Mouse (Mus musculus) megakaryocyte, adult 5-6 weeks (primary cell): Measurements from ENCODE around the gene Npas3. TPM values are rescaled to one million over a fixed set of nuclear protein-coding genes. Genes with fewer than 3 reads are reported as not detected.

Source experiments
- ATAC-seq: 2 replicates; pipeline ENCODE4 v1.8.0; 2016; ENCODE audit warnings: mild to moderate bottlenecking, inconsistent platforms; ENCODE audit not compliant: poor library complexity, severe bottlenecking
- total RNA-seq, 2 experiments: library from RNA; stranded (forward) in 1 of 2; stranded (reverse) in 1 of 2; fragments of 153-499, 151-499 nt in 1 of 2; fragments of 221-1000, 200-1000 nt in 1 of 2; gene quantifications; 2 replicates each; pipeline versions ENCODE4 v1.2.3 to v1.2.4; 2015 to 2017

Npas3 gene
- total RNA-seq, 2 experiments from 2014 or later: not detected

DNA sequence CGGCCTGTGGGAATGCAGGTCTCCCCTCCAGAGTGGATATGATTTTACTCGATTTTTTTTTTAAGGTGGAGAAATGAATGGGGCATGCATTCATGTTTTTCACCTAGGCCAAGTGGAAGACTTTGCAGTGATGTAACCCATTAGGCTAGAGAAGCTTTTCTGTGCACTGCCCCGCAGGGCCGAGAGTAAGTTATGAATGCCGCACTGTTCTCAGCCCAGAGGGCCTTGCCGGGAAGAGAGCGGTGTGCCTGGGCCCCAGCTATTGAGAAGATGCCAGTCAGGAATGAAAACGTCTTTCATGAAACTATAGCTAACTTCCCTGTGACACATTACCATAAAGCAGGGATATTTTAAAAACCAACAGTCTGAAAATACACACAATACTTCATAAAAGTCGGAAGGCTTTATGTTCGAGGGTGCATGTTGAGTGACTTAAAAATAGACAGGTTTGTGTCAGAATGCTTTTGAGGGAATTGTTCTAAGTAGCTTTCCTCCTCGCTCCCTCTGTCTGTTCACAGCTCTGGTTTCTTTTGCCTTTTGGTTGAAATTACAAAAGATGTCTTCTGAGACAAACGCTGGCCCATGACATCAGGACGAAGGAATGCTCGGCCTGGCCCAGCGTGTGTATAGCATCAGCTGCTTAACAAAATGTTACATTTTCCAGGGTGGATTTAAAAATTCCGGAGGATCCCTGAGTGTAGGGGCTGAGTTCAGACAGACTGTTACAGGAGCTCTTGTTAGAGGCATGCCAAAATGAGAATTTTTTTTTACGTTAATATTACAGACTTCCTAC, 44.2 kb downstream of the Npas3 start:
- ATAC-seq: no peak

- no peak for ATAC-seq
Observed at GRCm38 (mm10) chr12:53294011-53294410, 45.5 kb downstream of the Npas3 start.

DNA sequence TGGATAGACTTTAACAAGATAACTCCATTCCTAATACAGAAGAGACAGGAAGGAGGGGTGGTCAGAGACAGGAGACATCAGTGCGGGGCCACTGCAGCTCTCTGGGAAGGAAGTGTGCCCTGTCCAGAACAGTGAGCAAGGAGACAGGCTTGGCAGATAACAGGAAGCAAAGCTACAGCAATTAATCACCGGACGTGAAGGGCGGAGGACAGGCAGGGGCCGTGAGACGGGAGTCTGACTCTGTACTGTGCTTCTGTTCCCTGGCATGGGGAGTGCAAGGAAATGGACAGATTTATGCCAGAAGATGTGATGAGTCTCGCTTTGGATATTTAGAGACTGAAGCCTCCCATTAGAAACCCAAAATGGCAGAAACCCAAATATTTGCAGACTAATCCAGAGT, 47.3 kb downstream of the Npas3 start:
- ATAC-seq: no peak

- no peak for ATAC-seq
Observed at GRCm38 (mm10) chr12:53297946-53298840, 49.7 kb downstream of the Npas3 start.

- no peak for ATAC-seq
Observed at GRCm38 (mm10) chr12:53300964-53301363, 52.5 kb downstream of the Npas3 start.

DNA sequence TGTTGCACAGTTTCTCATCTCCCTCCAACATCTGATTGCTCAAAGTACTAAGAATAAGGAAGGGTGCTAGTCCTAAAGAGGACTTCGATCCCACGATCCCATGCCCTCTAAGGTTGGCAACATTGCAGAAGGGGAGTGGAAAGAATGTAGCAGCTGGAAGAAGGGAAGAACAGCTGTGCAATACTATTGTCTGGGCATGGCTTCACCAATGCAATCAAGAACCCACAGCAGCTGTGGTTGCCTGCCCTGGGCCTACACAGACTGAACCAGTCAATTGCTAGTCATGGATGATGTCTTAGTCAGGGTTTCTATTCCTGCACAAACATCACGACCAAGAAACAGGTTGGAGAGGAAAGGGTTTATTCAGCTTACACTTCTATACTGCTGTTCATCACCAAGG, 53.7 kb downstream of the Npas3 start:
- no peak for ATAC-seq

DNA sequence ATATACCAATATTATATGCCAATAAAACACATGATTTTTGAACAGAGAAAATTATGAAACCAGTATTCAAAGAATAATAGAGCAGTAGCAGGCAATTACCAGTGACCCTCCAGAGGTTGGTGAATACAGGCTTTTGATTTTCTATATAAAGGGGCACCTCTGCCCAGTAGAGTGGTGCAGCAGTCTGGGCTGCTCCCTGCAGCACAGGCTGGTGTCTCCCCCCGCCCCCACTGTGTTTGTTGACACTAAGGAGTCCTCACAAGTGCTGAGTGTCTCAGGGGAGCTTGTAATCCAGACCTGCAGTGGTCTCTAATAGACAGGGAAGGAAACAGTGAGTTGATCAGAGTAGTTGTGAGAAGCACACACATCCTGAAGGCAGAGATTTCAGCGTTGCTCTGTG, 68.2 kb downstream of the Npas3 start:
- no peak for ATAC-seq

DNA sequence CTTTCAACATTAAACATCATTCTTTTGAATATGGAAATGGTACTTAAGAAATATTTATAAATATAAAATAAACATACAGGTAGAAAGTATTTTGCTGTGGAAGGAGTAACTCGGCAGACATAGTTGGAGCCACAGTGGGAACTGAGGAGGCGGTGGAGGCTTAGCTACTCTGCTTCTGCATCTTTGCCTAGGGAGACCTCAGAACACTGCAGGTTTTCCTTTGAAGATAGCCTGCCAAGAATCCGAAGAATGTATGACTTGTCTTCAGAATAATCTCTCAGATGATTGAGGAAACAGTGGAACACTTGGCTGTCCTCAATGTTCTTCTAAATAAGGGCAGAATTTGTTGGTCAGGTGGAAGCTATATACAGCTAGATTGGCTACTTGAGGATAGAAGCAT, 69.3 kb downstream of the Npas3 start:
- ATAC-seq: no peak

- no peak for ATAC-seq
Observed at GRCm38 (mm10) chr12:53320526-53320925, 72.0 kb downstream of the Npas3 start.

- no peak for ATAC-seq
Observed at GRCm38 (mm10) chr12:53321018-53321417, 72.5 kb downstream of the Npas3 start.

DNA sequence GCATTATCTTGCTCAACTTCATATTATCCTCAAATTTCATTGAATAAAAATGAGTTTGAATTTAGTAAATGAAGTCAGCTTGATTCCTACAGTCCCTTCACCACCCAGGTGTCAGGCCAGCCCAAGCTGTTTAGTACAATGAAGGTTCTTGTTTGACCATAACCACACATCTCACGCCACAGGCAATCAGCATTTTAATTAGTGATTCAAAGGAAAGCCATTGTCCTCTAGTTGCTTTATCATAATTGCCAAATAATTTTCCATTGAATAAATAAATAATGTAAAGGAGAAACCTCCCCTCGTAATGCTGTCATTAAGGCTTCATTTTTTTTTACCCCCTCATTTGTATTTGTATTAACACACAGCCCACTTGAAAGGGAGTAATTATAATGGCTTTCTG, 73.5 kb downstream of the Npas3 start:
- ATAC-seq: no peak

GRCm38 (mm10) chr12:53327653-53328188, 79.2 kb downstream of the Npas3 start:
- no peak for ATAC-seq

DNA sequence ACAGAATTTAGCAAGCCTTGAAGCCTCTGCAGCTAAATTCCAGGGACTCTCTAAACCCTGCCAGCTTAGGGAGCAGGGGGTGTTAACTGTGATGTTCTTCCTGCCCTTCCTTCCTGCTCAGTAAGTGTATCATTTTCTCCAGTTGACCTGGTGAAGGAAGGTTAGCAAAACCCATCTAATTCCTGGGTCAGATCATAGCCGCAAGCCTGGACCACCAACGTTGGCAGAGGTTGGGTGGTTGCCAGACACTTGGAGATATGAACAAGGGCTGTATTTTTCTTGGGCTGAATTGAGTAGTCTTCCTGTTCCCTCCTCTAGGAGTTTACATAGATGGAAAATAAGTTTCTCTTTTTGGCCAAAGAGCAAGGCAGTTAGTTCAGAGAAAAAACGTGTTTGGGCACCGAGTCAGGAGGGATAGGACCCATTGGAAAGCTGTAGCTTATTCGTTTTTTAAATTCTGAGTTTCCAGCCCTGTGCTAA, 79.8 kb downstream of the Npas3 start:
- ATAC-seq: no peak

GRCm38 (mm10) chr12:53330141-53330540, 81.7 kb downstream of the Npas3 start:
- no peak for ATAC-seq

DNA sequence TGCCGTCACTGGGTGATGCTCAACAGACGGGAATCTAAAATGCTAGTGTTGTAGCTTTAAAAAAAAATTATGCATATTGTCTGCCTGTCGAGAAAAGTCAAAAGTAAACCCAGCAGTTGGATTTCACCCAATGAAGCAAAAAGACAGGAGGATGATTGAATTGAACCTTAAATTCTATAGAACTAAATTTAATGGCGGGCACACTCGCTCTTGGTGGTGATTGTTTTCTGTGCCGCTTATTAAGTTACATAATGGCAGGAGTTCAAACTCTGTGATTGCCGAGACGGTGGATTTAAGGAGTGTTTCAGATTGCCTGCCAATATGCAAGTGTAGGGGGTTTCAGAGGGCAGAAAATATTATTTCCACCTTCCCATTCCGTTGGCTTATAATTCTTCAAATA, 82.9 kb downstream of the Npas3 start:
- no peak for ATAC-seq

DNA sequence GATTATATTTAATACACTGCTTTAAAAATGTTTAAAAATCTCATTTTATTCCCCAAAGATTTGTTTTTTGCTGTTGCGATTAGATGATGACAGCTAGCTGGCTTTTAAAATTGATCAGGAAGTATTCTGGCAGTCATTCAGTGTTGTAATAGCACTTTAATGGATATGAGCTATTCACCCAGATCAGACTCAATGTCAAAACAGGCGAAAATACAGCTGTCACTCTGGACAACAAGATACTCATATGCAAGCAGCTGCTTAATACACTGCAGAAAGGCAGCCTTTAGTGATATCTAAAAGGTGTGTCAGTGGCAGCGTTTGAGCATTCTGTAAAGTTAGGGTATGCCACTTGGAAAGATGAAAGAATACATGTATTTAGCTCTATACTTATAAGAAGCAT, 83.3 kb downstream of the Npas3 start:
- no peak for ATAC-seq

DNA sequence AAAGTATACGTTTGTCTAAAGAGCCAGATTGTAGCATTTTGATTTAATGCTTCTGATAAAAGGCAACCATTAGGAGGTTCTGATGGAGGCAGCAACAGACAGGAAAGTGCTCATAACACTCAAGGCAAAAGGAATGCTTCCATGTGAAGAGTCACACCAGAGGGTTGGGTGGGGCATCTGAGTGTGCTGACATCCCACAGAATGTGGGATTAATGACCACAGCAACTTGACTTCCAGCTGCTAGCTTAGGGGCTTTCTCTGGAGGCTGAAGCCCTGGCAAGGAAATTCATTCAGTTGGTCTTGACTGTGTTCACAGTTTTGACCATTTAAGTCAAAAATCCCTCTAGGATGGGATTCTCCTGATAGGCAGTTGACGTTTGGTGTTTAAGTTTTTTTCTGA, 84.8 kb downstream of the Npas3 start:
- no peak for ATAC-seq

- no peak for ATAC-seq
Observed at GRCm38 (mm10) chr12:53338349-53338948, 90.0 kb downstream of the Npas3 start.

DNA sequence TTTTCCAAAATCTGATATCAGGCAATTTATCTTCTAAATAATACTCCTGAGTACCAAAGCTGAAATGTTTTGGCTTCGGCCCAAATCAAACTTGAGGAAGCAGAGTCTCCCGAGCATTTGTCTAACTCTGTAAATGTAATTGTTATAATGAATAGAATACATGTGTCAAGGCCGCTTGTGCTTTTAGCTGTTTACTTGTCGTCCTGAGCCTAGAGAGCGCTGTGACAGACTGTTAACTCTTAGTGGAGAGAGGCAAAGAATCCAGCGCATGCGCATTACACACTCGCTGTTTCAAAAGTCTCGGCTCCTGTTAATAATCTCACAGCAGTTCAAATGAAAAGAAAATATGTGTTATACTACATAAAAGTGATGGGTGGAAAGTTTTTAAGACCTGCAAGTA, 94.3 kb downstream of the Npas3 start:
- ATAC-seq: no peak

- no peak for ATAC-seq
Observed at GRCm38 (mm10) chr12:53351860-53352259, 103.4 kb downstream of the Npas3 start.

GRCm38 (mm10) chr12:53365751-53366150, 117.3 kb downstream of the Npas3 start:
- no peak for ATAC-seq
